Mouse (Mus musculus) spleen, adult 10 weeks (tissue): ENCODE measurements around the gene Rab24. TPM values are rescaled to one million over a fixed set of nuclear protein-coding genes. Genes with fewer than 3 reads are reported as not detected.

Source experiments
- polyA plus RNA-seq: library from polyadenylated mRNA; stranded (reverse); fragments of 350-450 nt; fragmentation: Illumina TruSeq; extraction: RNeasy Lipid Tissue Mini Kit (QIAGEN cat#74804); gene quantifications from one replicate; pipeline ENCODE4 v1.2.3, GENCODE M21; 2015; ENCODE audit warnings: low replicate concordance; ENCODE audit not compliant: insufficient read depth

The Rab24 gene
- 61.8 TPM for polyA plus RNA-seq

GRCm38 (mm10) chr13:55321434-55322129, at the start of gene Rab24:
TSS of gene Rab24 (minus strand) at chr13:55321946.

GRCm38 (mm10) chr13:55369531-55370114, 47.9 kb upstream of the Rab24 start, which contains the start of gene Rgs14:
TSS of gene Rgs14 (plus strand) at chr13:55369732.

GRCm38 (mm10) chr13:55362453-55363060, 40.8 kb upstream of the Rab24 start, which contains the start of gene Lman2:
TSS of gene Lman2 (minus strand) at chr13:55362783.

GRCm38 (mm10) chr13:55329683-55330566, 8.2 kb upstream of the Rab24 start, which contains the start of gene Mxd3:
TSS of gene Mxd3 (minus strand) at chr13:55329823.

GRCm38 (mm10) chr13:55319931-55320533, 1.7 kb downstream of the Rab24 start, which contains the start of gene Prelid1:
TSS of gene Prelid1 (plus strand) at chr13:55320500.

Other genes with a start within 250 kb of the Rab24 start
- 92.1 TPM for gene Uimc1, start 221.6 kb downstream of the Rab24 start, polyA plus RNA-seq
- 39.9 TPM for gene Zfp346, start 216.6 kb downstream of the Rab24 start, polyA plus RNA-seq
- not detected for gene Gm17617, start 188.4 kb downstream of the Rab24 start, polyA plus RNA-seq
- 1.5 TPM for gene Fgfr4, start 169.3 kb downstream of the Rab24 start, polyA plus RNA-seq
- gene Nsd1, start 112.2 kb downstream of the Rab24 start, polyA plus RNA-seq, result 106 TPM
- gene Prelid1, start 1.4 kb downstream of the Rab24 start, polyA plus RNA-seq, result 61.8 TPM
- 2.1 TPM for gene Mxd3, start 7.9 kb upstream of the Rab24 start, polyA plus RNA-seq
- gene Lman2, start 40.8 kb upstream of the Rab24 start, polyA plus RNA-seq, result 46.1 TPM
- 26.6 TPM for gene Rgs14, start 47.8 kb upstream of the Rab24 start, polyA plus RNA-seq
- not detected for gene Slc34a1, start 76.2 kb upstream of the Rab24 start, polyA plus RNA-seq
- gene Pfn3, start 93.3 kb upstream of the Rab24 start, polyA plus RNA-seq, result not detected
- 0.11 TPM for gene F12, start 104.8 kb upstream of the Rab24 start, polyA plus RNA-seq
- 155 TPM for gene Grk6, start 123.1 kb upstream of the Rab24 start, polyA plus RNA-seq
- gene Prr7, start 142.3 kb upstream of the Rab24 start, polyA plus RNA-seq, result not detected
- 4.8 TPM for gene Dbn1, start 166.2 kb upstream of the Rab24 start, polyA plus RNA-seq
- gene Pdlim7, start 191.7 kb upstream of the Rab24 start, polyA plus RNA-seq, result 7.7 TPM
- 51.4 TPM for gene Dok3, start 207.3 kb upstream of the Rab24 start, polyA plus RNA-seq
- gene Ddx41, start 214.7 kb upstream of the Rab24 start, polyA plus RNA-seq, result 33.1 TPM
- 63.6 TPM for gene Fam193b, start 249.2 kb upstream of the Rab24 start, polyA plus RNA-seq